8 mouse cellular contexts compared by ENCODE assay signal in genomic region chr15:81027378-81028173, GRCm38 (mm10). TPM values are rescaled to one million over a fixed set of nuclear protein-coding genes. Genes with fewer than 3 reads are reported as not detected.
DNase-seq lines count a peak whose midpoint lies in the region; ATAC-seq and TF ChIP-seq lines count a peak whose summit lies in the region.

No protein-coding gene starts in this region.

- H3K4me1 ChIP-seq in ES-E14 (ENCODE audit: control insufficient read depth in 2 of 2, insufficient read depth in 2 of 2, low read length in 2 of 2, poor library complexity in 1 of 2) = peaks cover 4 to 11% of the 10 kb centered on the region in 2 experiments; a peak in 2 of 4 replicates
- H3K4me1 ChIP-seq in forebrain, embryonic 15.5 days = no peaks in the 10 kb centered on the region
- peaks cover 12% of the 10 kb centered on the region for H3K4me1 ChIP-seq in liver, embryonic 16.5 days (ENCODE audit: control insufficient read depth, low read depth, low read length)
- peaks cover 28% of the 10 kb centered on the region for H3K4me1 ChIP-seq in neural tube, embryonic 15.5 days
- peaks cover 2% of the 10 kb centered on the region; the same call in 1 of the 2 replicates for H3K4me1 ChIP-seq in testis, adult 2 months (ENCODE audit: control insufficient read depth, insufficient read depth, low read length)

- 41% methylated on average over 8 of the region's 8 CpGs for WGBS in forebrain, embryonic 15.5 days
- 16% methylated on average over 8 of the region's 8 CpGs for WGBS in liver, embryonic 16.5 days (ENCODE audit: insufficient replicate concordance)
- WGBS in neural tube, embryonic 15.5 days = 46% methylated on average over 8 of the region's 8 CpGs

- no peak overlapping the region for H3K4me3 ChIP-seq in ES-E14 (ENCODE audit: insufficient read depth in 1 of 2, low read depth in 1 of 2, low read length in 2 of 2, poor library complexity in 1 of 2, severe bottlenecking in 1 of 2)
- H3K4me3 ChIP-seq in forebrain, embryonic 15.5 days = no peak overlapping the region
- H3K4me3 ChIP-seq in liver, embryonic 16.5 days (ENCODE audit: low read depth, low read length) = no peak overlapping the region
- H3K4me3 ChIP-seq in neural tube, embryonic 15.5 days (replicated peaks) = no peak overlapping the region
- no peak overlapping the region for H3K4me3 ChIP-seq in testis, adult 2 months (ENCODE audit: control insufficient read depth, low read depth, low read length)

- in situ Hi-C loops in ES-E14 (cut with MboI; ENCODE audit: low sequenced_read_pairs in 2 of 2, unreplicated experiment in 2 of 2) = no loop called here

- H3K27ac ChIP-seq in ES-E14 (ENCODE audit: insufficient read depth, low read depth, low read length, poor library complexity, severe bottlenecking) = no peak overlapping the region
- no peak overlapping the region for H3K27ac ChIP-seq in forebrain, embryonic 15.5 days (replicated peaks)
- H3K27ac ChIP-seq in liver, embryonic 16.5 days (ENCODE audit: low read length) = 0 out of 2 replicates have a peak overlapping the region, but pooled peaks have one; percentile 26
- H3K27ac ChIP-seq in neural tube, embryonic 15.5 days (replicated peaks) = no peak overlapping the region
- no peak overlapping the region for H3K27ac ChIP-seq in testis, adult 2 months (ENCODE audit: control insufficient read depth, insufficient read depth, low read depth, low read length)

- H3K9ac ChIP-seq in ES-E14 (ENCODE audit: insufficient read depth, low read depth, low read length, poor library complexity, severe bottlenecking) = no peak overlapping the region
- H3K9ac ChIP-seq in forebrain, embryonic 15.5 days (replicated peaks) = no peak overlapping the region
- no peak overlapping the region for H3K9ac ChIP-seq in liver, embryonic 16.5 days (ENCODE audit: low read depth, low read length)
- no peak overlapping the region for H3K9ac ChIP-seq in neural tube, embryonic 15.5 days (replicated peaks)

- TF ChIP-seq POLR2A in testis, adult 2 months (IDR thresholded peaks at IDR 0.05; ENCODE audit: control insufficient read depth, low read depth, low read length) = no peak

- H3K36me3 ChIP-seq in ES-E14 (ENCODE audit: control insufficient read depth, insufficient read depth, low read length, poor library complexity, severe bottlenecking) = no peaks in the 10 kb centered on the region; the same call in 1 of the 2 replicates
- no peaks in the 10 kb centered on the region for H3K36me3 ChIP-seq in forebrain, embryonic 15.5 days
- H3K36me3 ChIP-seq in liver, embryonic 16.5 days (ENCODE audit: control insufficient read depth, insufficient read depth) = no peaks in the 10 kb centered on the region
- H3K36me3 ChIP-seq in neural tube, embryonic 15.5 days = no peaks in the 10 kb centered on the region
- no peaks in the 10 kb centered on the region for H3K36me3 ChIP-seq in testis, adult 2 months (ENCODE audit: control insufficient read depth, insufficient read depth, low read length)

- peak; percentile 78 for DNase-seq in ES-E14 (ENCODE audit: low read depth, low spot score)
- peak; percentile 38 for DNase-seq in heart, postnatal 25 days (ENCODE audit: low spot score)
- DNase-seq in layer of hippocampus, adult 11-12 months (ENCODE audit: low spot score) = peak; percentile 90

- peak; percentile 64; the same call in 1 of the 2 replicates for ATAC-seq in cerebellum, adult (ENCODE audit: insufficient number of reproducible peaks, low FRiP score, low TSS enrichment)
- ATAC-seq in forebrain, embryonic 15.5 days (replicated peaks) = peak; percentile 73
- peak; percentile 90 for ATAC-seq in liver, embryonic 16.5 days (ENCODE audit: low read depth)
- peak; percentile 72 for ATAC-seq in neural tube, embryonic 15.5 days (ENCODE audit: low FRiP score)

- peak; percentile 20; the same call in 1 of the 2 replicates for TF ChIP-seq CTCF in testis, adult 2 months (IDR thresholded peaks at IDR 0.05; ENCODE audit: control insufficient read depth, insufficient read depth, insufficient replicate concordance, low read depth, low read length)

- intact Hi-C loops in heart, postnatal 25 days (cut with DNase I) = loop anchor here (1.0 to 10.0 kb wide), 4 partner anchors 22 to 277 kb away; no protein-coding TSS in a partner anchor

- H3K27me3 ChIP-seq in forebrain, embryonic 15.5 days = no peaks in the 10 kb centered on the region
- H3K27me3 ChIP-seq in liver, embryonic 16.5 days (ENCODE audit: control insufficient read depth, insufficient read depth, low read depth, low read length) = no peaks in the 10 kb centered on the region
- no peaks in the 10 kb centered on the region for H3K27me3 ChIP-seq in neural tube, embryonic 15.5 days (replicated peaks)
- H3K27me3 ChIP-seq in testis, adult 2 months (ENCODE audit: control insufficient read depth, insufficient read depth, low read length) = no peaks in the 10 kb centered on the region

- H3K4me2 ChIP-seq in forebrain, embryonic 15.5 days (replicated peaks) = no peak overlapping the region
- peak overlapping the region; percentile 27; the same call in 1 of the 2 replicates for H3K4me2 ChIP-seq in liver, embryonic 16.5 days (ENCODE audit: low read depth, low read length)
- H3K4me2 ChIP-seq in neural tube, embryonic 15.5 days = no peak overlapping the region

- H3K9me3 ChIP-seq in ES-E14 (ENCODE audit: control insufficient read depth, insufficient read depth, low read depth, low read length) = no peaks in the 10 kb centered on the region
- H3K9me3 ChIP-seq in forebrain, embryonic 15.5 days = no peaks in the 10 kb centered on the region
- no peaks in the 10 kb centered on the region for H3K9me3 ChIP-seq in liver, embryonic 16.5 days (replicated peaks; ENCODE audit: control insufficient read depth, low read length)
- H3K9me3 ChIP-seq in neural tube, embryonic 15.5 days (replicated peaks) = no peaks in the 10 kb centered on the region

TF ChIP-seq in ES-E14, 5 proteins besides CTCF, POLR2A, EP300 and RAD21:
- peak; percentile 49; the same call in 1 of the 2 replicates for TF ChIP-seq ZC3H11A (IDR thresholded peaks at IDR 0.05; ENCODE audit: borderline replicate concordance, low read depth, low read length)
- TF ChIP-seq ZNF384 (IDR thresholded peaks at IDR 0.05; ENCODE audit: low read depth, low read length) = no peak

RNA-seq across cellular contexts. Expression of gene Sgsm3, which starts 50.0 kb away (rescaled TPM):
- total RNA-seq in ES-E14 (2012; rRNA removed) = 51.6 and 71.9 TPM in 2 replicates
- polyA plus RNA-seq in forebrain, embryonic 15.5 days (2015; fragmentation: Nextera tagmentation; extraction: Ambion mirVana) = 56.3 and 56.6 TPM in 2 replicates
- total RNA-seq in heart, postnatal 25 days (2021) = 10 to 100 TPM; 10.8 to 12.8 TPM
- polyA plus RNA-seq in liver, embryonic 16.5 days (2015; fragmentation: Nextera tagmentation; extraction: Ambion mirVana) = 7.9 TPM in 2 replicates
- 71.6 and 79.1 TPM in 2 replicates for polyA plus RNA-seq in neural tube, embryonic 15.5 days (2015; fragmentation: Nextera tagmentation; extraction: Ambion mirVana)
- 79.5 and 101 TPM in 2 replicates for polyA plus RNA-seq in testis, adult 2 months (2012; rRNA removed)

Comparison
In these comparisons a context has a peak if more than half of its experiments do, and no peak if none do; other contexts are left out.
1. DNase-seq: peak in every context shown above with its lines; median percentile 90 in layer of hippocampus, adult 11-12 months; 78 in ES-E14; 38 in heart, postnatal 25 days.